Mouse (Mus musculus) G1E (cell line): ENCODE measurements around the gene Faap20. TPM values are rescaled to one million over a fixed set of nuclear protein-coding genes. Genes with fewer than 3 reads are reported as not detected.

ENCODE experiments used
- ATAC-seq: 2 replicates; pipeline ENCODE4 v1.8.0; 2016; ENCODE audit warnings: mild to moderate bottlenecking; ENCODE audit not compliant: insufficient number of reproducible peaks, poor library complexity, low FRiP score, severe bottlenecking; ENCODE audit errors: extremely low read depth
- DNase-seq: peaks from one replicate; pipeline ENCODE4 v3.0.0; 2012; ENCODE audit warnings: low spot score
- H3K27me3 ChIP-seq: 2 replicates; pipeline ENCODE4 v1.6.1; 2012; ENCODE audit warnings: mild to moderate bottlenecking, low read length, inconsistent platforms; ENCODE audit not compliant: insufficient read depth
- H3K36me3 ChIP-seq: replicated peaks from 2 replicates; pipeline ENCODE3; 2012; ENCODE audit warnings: mild to moderate bottlenecking, inconsistent platforms
- H3K4me1 ChIP-seq: 2 replicates; pipeline ENCODE4 v1.6.1; 2012; ENCODE audit warnings: low read depth, low read length, inconsistent platforms, mixed read lengths; ENCODE audit not compliant: insufficient read depth
- H3K4me3 ChIP-seq: 2 replicates; pipeline ENCODE4 v1.5.1; 2012; ENCODE audit warnings: low read depth, mild to moderate bottlenecking, inconsistent platforms, low read length, moderate library complexity, mixed read lengths
- H3K9me3 ChIP-seq: replicated peaks from 2 replicates; pipeline ENCODE4 v1.6.1; 2012; ENCODE audit warnings: inconsistent platforms
- CTCF ChIP-seq: IDR thresholded peaks from 2 replicates; pipeline ENCODE4 v1.5.1; 2012; ENCODE audit warnings: low read depth, low read length, inconsistent platforms, mixed read lengths
- GATA1 ChIP-seq: IDR thresholded peaks from 2 replicates; pipeline ENCODE4 v1.6.1; 2012; ENCODE audit warnings: borderline replicate concordance, low read length, inconsistent platforms, mixed read lengths
- GATA2 ChIP-seq: IDR thresholded peaks from 2 replicates; pipeline ENCODE4 v1.6.1; 2012; ENCODE audit warnings: low read depth, low read length, inconsistent platforms, borderline replicate concordance
- POLR2AphosphoS5 ChIP-seq: IDR thresholded peaks from 2 replicates; pipeline ENCODE4 v1.6.1; 2012; ENCODE audit warnings: low read depth, low read length, inconsistent platforms; ENCODE audit not compliant: insufficient replicate concordance
- TAL1 ChIP-seq: conservative IDR thresholded peaks from 2 replicates; pipeline ENCODE4 v1.6.1; 2012; ENCODE audit warnings: low read depth, low read length, inconsistent platforms, mixed read lengths
- polyA plus RNA-seq: library from polyadenylated mRNA; stranded (reverse); fragments of >175 nt; gene quantifications from 2 replicates; pipeline ENCODE4 v1.2.3, GENCODE M21; 2012
- total RNA-seq, 2 experiments: library from RNA; stranded (forward) in 1 of 2; stranded (reverse) in 1 of 2; fragments of 200-1000 nt in 1 of 2; fragments of >200 nt in 1 of 2; fragmentation: Nextera tagmentation in 1 of 2; gene quantifications; 2 replicates each; pipeline ENCODE4 v1.2.3; 2014 to 2017

Faap20 gene
- total and polyA plus RNA-seq, 3 experiments = 23.5 to 45.5 (median 24.9) TPM

DNA sequence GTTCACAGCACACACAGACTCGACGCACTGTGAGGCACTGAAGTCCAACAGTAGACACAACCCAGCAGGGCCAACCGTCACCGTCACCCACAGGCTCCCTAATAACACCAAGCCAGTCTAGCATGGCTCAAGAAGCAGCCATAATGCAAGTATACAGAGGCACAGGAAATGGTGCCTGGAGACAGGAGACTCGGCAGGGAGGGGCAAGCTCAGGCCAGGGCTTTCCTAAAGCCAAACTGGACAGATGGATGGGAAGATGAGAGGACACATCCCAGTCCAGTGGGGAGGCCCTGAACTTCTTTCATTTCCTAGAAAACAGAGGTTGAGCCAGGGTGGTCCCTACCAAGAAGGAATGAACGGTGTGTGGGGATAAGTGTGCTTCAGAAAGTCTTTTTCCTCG, 41.0 kb upstream of the Faap20 start:
- Histone ChIP-seq H3K27me3 (no peaks in the 10 kb centered on the region), H3K4me3 (no peak overlapping the region), H3K36me3 (peaks cover 90% of the 10 kb centered on the region), H3K9me3 (no peaks in the 10 kb centered on the region), H3K4me1 (peaks cover 14% of the 10 kb centered on the region)
- DNase-seq (no peak), ATAC-seq (no peak)
- no peak for TF ChIP-seq GATA2
- TF ChIP-seq TAL1 = no peak
- no peak for TF ChIP-seq GATA1
- TF ChIP-seq CTCF = no peak
- TF ChIP-seq POLR2AphosphoS5 = no peak

DNA sequence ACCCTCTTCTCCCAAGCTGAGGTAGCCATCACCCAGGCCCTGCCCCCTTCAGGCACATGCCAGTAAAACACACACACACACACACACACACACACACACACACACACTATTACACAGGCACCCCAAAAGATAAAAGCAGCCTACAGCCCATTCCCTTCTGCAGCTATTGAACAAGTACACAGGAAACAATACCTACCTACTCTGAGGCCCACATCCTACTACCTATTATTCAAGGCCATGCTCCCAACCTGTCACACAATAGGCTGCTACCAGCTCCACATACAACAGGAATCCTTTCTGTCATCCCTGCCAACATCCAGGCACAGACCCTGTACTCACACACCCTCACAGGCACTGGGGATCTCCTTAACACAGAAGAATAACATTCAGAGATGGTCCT, 40.5 kb upstream of the Faap20 start:
- H3K4me1 ChIP-seq = peaks cover 15% of the 10 kb centered on the region
- H3K4me3 ChIP-seq = no peak overlapping the region
- no peak for ATAC-seq
- TF ChIP-seq GATA1 (no peak), GATA2 (no peak), TAL1 (no peak)
- H3K27me3 ChIP-seq = no peaks in the 10 kb centered on the region
- no peak for DNase-seq
- H3K9me3 ChIP-seq = no peaks in the 10 kb centered on the region
- H3K36me3 ChIP-seq = peaks cover 93% of the 10 kb centered on the region

DNA sequence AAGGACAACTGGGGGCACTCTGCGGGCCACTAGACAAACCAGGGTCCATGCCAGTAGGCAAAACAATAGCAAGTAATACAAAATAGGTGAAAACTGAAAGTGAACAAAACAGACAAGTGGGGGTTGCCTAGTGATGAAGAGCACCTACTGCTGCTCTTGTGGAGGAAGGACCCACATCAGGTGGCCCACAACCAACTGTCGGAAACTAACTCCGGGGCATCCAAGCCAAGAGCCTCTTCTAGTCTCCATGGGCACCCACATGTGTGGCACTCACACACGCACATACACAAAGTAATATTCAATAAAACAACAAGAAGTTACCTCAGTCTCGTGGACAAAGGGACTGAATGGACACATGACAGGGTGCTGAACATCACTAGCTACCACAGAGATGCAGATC, 40.1 kb upstream of the Faap20 start:
- TF ChIP-seq GATA1 = no peak
- no peak for TF ChIP-seq GATA2
- TF ChIP-seq TAL1 = no peak
- TF ChIP-seq POLR2AphosphoS5 = no peak
- no peak for TF ChIP-seq CTCF
- ATAC-seq = no peak
- no peak for DNase-seq
- Histone ChIP-seq H3K36me3 (peaks cover 93% of the 10 kb centered on the region), H3K9me3 (no peaks in the 10 kb centered on the region), H3K4me1 (peaks cover 17% of the 10 kb centered on the region), H3K27me3 (no peaks in the 10 kb centered on the region), H3K4me3 (no peak overlapping the region)

DNA sequence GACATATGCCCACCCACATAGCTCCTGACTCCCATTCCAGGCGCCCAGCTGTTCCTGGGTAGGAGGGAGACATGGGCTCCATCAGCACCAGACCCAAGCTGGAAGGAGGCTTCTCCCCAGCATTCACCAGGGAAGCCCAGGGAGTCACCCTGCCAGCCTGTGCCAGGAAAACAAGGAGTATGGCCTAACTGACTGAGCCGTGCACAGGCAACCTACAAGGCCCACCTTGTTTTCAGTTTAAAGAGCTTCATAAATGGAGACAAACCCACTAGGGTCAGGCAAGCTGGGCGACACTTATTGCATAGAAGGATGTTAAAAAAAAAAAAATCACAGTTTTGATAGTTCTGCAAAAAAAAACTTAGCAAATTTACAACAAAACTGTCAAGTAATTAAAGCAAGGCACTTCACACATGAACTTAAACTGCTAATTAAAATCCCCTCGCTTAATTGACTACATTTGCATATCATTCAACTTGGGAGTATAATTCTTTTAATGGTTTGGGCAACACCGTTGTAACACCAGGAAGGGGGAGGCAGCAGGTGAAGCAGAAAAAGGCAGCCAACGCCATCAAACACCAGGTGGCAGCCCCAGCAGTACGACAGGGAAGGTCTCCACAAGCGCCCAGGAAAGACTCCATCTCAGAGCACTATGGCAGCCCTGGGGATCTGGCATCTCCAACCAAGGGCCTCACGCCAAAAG, 36.4 kb upstream of the Faap20 start:
- no peak overlapping the region for H3K4me3 ChIP-seq
- no peaks in the 10 kb centered on the region for H3K9me3 ChIP-seq
- no peak for ATAC-seq
- peaks cover 37% of the 10 kb centered on the region for H3K4me1 ChIP-seq
- no peaks in the 10 kb centered on the region for H3K27me3 ChIP-seq
- no peak for DNase-seq
- peaks cover 96% of the 10 kb centered on the region for H3K36me3 ChIP-seq
- TF ChIP-seq TAL1 (no peak), GATA2 (no peak), POLR2AphosphoS5 (no peak), CTCF (no peak), GATA1 (no peak)

DNA sequence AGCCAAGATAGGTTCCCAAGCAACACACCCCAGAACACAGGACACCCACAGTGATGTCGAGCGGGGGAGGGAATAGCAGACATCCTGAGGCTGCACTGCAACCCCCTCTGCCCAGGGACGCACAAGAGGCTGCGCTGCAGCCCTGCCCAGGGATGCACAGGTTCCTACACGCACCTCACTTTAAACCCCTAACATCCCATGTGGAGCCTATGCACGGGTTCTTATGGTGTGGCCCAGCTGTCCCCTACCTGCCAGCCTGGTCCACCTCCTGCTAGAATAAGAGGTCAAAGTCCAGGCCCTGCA, 35.9 kb upstream of the Faap20 start:
- no peak for DNase-seq
- Histone ChIP-seq H3K4me1 (peaks cover 36% of the 10 kb centered on the region), H3K9me3 (no peaks in the 10 kb centered on the region), H3K36me3 (peaks cover 96% of the 10 kb centered on the region), H3K4me3 (no peak overlapping the region), H3K27me3 (no peaks in the 10 kb centered on the region)
- TF ChIP-seq POLR2AphosphoS5 (no peak), GATA2 (no peak), TAL1 (no peak), CTCF (no peak), GATA1 (no peak)
- ATAC-seq = no peak

DNA sequence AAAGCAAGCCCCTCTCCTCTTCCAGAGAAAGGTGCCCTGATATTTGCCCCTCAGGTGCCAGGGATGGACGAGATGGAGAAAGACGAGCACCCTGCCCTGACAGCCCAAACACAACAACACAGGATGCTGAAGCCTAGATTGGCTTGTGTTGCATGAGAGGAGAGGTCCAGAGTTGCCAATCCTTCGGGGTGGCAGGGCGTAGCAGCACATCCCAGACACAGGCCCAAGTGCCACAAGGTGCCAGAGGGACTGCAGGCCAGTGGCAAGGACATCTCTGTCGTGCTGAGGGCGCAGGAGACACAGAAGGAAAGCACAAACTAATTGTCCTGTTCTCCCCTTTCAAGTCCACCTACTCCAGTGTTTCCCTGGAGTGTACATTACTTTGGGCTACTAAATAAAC, 35.4 kb upstream of the Faap20 start:
- Histone ChIP-seq H3K4me1 (peaks cover 39% of the 10 kb centered on the region), H3K36me3 (peaks cover 96% of the 10 kb centered on the region), H3K9me3 (no peaks in the 10 kb centered on the region), H3K27me3 (no peaks in the 10 kb centered on the region), H3K4me3 (no peak overlapping the region)
- DNase-seq (no peak), ATAC-seq (no peak)
- no peak for TF ChIP-seq GATA1
- no peak for TF ChIP-seq GATA2
- TF ChIP-seq CTCF = no peak
- TF ChIP-seq TAL1 = no peak
- no peak for TF ChIP-seq POLR2AphosphoS5
